Mouse (Mus musculus): ENCODE data around the gene Uba6.

GRCm38 (mm10) chr5:86111074-86111473, 61.5 kb downstream of the Uba6 start:
- TF ChIP-seq HCFC1 (IDR thresholded peaks at IDR 0.05; ENCODE audit: borderline replicate concordance, insufficient read depth, low read length) (no peak), ZNF384 (IDR thresholded peaks at IDR 0.05; ENCODE audit: low read depth, low read length) (no peak)
